Mouse (Mus musculus): Measurements from ENCODE around the gene Fam124a. TPM values are rescaled to one million over a fixed set of nuclear protein-coding genes. Genes with fewer than 3 reads are reported as not detected.

Fam124a gene
- total and polyA plus RNA-seq, 2 experiments from 2014 or later = 42.1 to 43.4 TPM

DNA sequence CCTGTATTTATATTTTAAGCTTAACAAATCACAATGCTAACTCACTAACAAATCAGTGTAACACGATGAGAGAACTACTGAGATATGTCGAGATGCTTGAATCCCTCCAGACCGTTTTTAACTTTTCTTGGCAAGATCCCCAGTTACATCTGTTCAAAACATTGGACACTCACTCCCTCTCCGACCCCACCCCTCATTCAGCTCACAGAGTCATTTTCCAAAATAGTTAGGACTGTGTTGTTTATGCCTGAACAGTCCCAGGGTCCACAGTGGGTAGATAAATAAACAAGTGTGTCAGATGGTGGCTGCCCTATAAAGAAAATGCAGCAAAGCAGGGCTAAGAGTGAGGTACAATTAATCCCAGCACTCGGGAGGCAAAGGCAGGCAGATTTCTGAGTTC, 18.5 kb upstream of the Fam124a start:
- no peak for DNase-seq (ENCODE audit: low spot score)
- WGBS = 75% methylated on average over 5 of the region's 5 CpGs

GRCm38 (mm10) chr14:62539834-62540233, 15.7 kb upstream of the Fam124a start:
- no peak for ATAC-seq (ENCODE audit: low FRiP score)
- Histone ChIP-seq H3K4me1 (ENCODE audit: insufficient read depth, low read length) (no peaks in the 10 kb centered on the region), H3K9ac (replicated peaks; ENCODE audit: low read length, poor library complexity, severe bottlenecking) (no peak overlapping the region), H3K4me2 (ENCODE audit: low read depth, low read length, poor library complexity, severe bottlenecking) (no peak overlapping the region), H3K4me3 (ENCODE audit: low read depth, low read length) (no peak overlapping the region), H3K9me3 (ENCODE audit: low read length) (no peaks in the 10 kb centered on the region), H3K27me3 (ENCODE audit: insufficient read depth, low read length) (no peaks in the 10 kb centered on the region), H3K36me3 (ENCODE audit: insufficient read depth, low read length) (no peaks in the 10 kb centered on the region), H3K27ac (ENCODE audit: low read depth, low read length) (no peak overlapping the region)
- peak; percentile 27 for DNase-seq (ENCODE audit: low spot score)
- TF ChIP-seq CTCF (IDR thresholded peaks at IDR 0.05) = no peak
- 61% methylated on average over 3 of the region's 3 CpGs for WGBS

More for the DNA sequence above, 18.5 kb upstream of the Fam124a start:
- H3K4me1 ChIP-seq (ENCODE audit: insufficient read depth, low read length) = no peaks in the 10 kb centered on the region
- no peak overlapping the region for H3K9ac ChIP-seq (replicated peaks; ENCODE audit: low read length, poor library complexity, severe bottlenecking)
- ATAC-seq (ENCODE audit: low FRiP score) = no peak
- H3K4me2 ChIP-seq (ENCODE audit: low read depth, low read length, poor library complexity, severe bottlenecking) = no peak overlapping the region
- TF ChIP-seq CTCF (IDR thresholded peaks at IDR 0.05) = no peak
- no peak overlapping the region for H3K27ac ChIP-seq (ENCODE audit: low read depth, low read length)
- H3K36me3 ChIP-seq (ENCODE audit: insufficient read depth, low read length) = no peaks in the 10 kb centered on the region
- no peaks in the 10 kb centered on the region for H3K27me3 ChIP-seq (ENCODE audit: insufficient read depth, low read length)
- no peaks in the 10 kb centered on the region for H3K9me3 ChIP-seq (ENCODE audit: low read length)
- H3K4me3 ChIP-seq (ENCODE audit: low read depth, low read length) = no peak overlapping the region

DNA sequence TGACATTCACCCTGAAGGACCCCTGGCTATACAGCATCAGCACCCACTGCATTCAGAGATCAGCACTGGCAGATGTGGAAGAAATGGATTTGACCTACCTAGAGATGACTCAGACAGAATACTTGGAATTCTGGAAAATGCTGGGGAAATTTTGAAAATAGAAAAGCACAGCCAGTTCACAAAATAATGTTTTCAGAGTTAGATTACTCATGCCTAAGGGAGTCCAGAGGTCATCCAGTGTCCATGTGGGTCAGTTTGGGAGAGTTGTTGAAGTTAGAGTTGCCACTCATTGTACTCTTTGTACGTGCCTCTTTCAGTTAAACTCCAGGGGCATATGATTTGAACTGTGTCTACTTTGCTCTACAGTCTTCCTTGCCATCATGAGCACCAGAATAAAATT, 13.8 kb upstream of the Fam124a start:
- H3K27me3 ChIP-seq (ENCODE audit: insufficient read depth, low read length) = no peaks in the 10 kb centered on the region
- no peak overlapping the region for H3K27ac ChIP-seq (ENCODE audit: low read depth, low read length)
- WGBS = 83% methylated on average over 1 of the region's 1 CpGs
- no peaks in the 10 kb centered on the region for H3K36me3 ChIP-seq (ENCODE audit: insufficient read depth, low read length)
- H3K4me1 ChIP-seq (ENCODE audit: insufficient read depth, low read length) = no peaks in the 10 kb centered on the region
- H3K4me2 ChIP-seq (ENCODE audit: low read depth, low read length, poor library complexity, severe bottlenecking) = no peak overlapping the region
- ATAC-seq (ENCODE audit: low FRiP score) (no peak), DNase-seq (ENCODE audit: low spot score) (no peak)
- H3K9me3 ChIP-seq (ENCODE audit: low read length) = no peaks in the 10 kb centered on the region
- TF ChIP-seq CTCF (IDR thresholded peaks at IDR 0.05) = no peak
- H3K9ac ChIP-seq (replicated peaks; ENCODE audit: low read length, poor library complexity, severe bottlenecking) = no peak overlapping the region
- no peak overlapping the region for H3K4me3 ChIP-seq (ENCODE audit: low read depth, low read length)

DNA sequence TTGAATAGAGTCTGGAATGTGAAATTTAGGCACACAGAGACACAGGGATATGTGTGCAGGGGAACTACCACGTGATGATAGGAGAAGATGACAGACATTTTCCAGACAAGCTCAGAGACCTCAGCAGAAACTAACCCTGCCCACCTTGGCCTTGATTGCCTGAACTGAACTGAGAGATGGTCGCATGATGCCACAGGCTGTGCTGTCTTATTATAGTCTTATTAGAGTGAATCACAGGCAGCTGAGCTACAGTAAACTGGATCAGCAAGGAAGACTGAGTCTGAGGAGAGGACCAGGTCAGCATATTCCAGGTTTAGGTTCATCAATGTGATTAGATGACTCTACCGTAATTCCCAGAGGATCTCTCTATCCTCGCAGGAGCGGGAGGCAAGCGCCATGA, 9.2 kb upstream of the Fam124a start:
- Histone ChIP-seq H3K9ac (replicated peaks; ENCODE audit: low read length, poor library complexity, severe bottlenecking) (no peak overlapping the region), H3K27ac (ENCODE audit: low read depth, low read length) (no peak overlapping the region), H3K4me2 (ENCODE audit: low read depth, low read length, poor library complexity, severe bottlenecking) (no peak overlapping the region), H3K4me3 (ENCODE audit: low read depth, low read length) (no peak overlapping the region), H3K4me1 (ENCODE audit: insufficient read depth, low read length) (no peaks in the 10 kb centered on the region), H3K27me3 (ENCODE audit: insufficient read depth, low read length) (no peaks in the 10 kb centered on the region), H3K9me3 (ENCODE audit: low read length) (no peaks in the 10 kb centered on the region), H3K36me3 (ENCODE audit: insufficient read depth, low read length) (no peaks in the 10 kb centered on the region)
- no peak for DNase-seq (ENCODE audit: low spot score)
- no peak for TF ChIP-seq CTCF (IDR thresholded peaks at IDR 0.05)
- WGBS = 91% methylated on average over 6 of the region's 6 CpGs
- no peak for ATAC-seq (ENCODE audit: low FRiP score)

- no peak for TF ChIP-seq CTCF (IDR thresholded peaks at IDR 0.05)
Measured at GRCm38 (mm10) chr14:62546746-62547145, 8.8 kb upstream of the Fam124a start.

GRCm38 (mm10) chr14:62550121-62550520, 5.4 kb upstream of the Fam124a start:
- no peak for ATAC-seq (ENCODE audit: low FRiP score)
- WGBS = 24% methylated on average over 4 of the region's 4 CpGs

More at GRCm38 (mm10) chr14:62546746-62547145, 8.8 kb upstream of the Fam124a start:
- no peaks in the 10 kb centered on the region for H3K36me3 ChIP-seq (ENCODE audit: insufficient read depth, low read length)
- H3K27ac ChIP-seq (ENCODE audit: low read depth, low read length) = no peak overlapping the region
- H3K27me3 ChIP-seq (ENCODE audit: insufficient read depth, low read length) = no peaks in the 10 kb centered on the region
- 44% methylated on average over 4 of the region's 4 CpGs for WGBS
- no peaks in the 10 kb centered on the region for H3K4me1 ChIP-seq (ENCODE audit: insufficient read depth, low read length)
- no peak overlapping the region for H3K4me3 ChIP-seq (ENCODE audit: low read depth, low read length)
- ATAC-seq (ENCODE audit: low FRiP score) (no peak), DNase-seq (ENCODE audit: low spot score) (no peak)
- no peak overlapping the region for H3K4me2 ChIP-seq (ENCODE audit: low read depth, low read length, poor library complexity, severe bottlenecking)
- no peak overlapping the region for H3K9ac ChIP-seq (replicated peaks; ENCODE audit: low read length, poor library complexity, severe bottlenecking)
- H3K9me3 ChIP-seq (ENCODE audit: low read length) = no peaks in the 10 kb centered on the region

More at GRCm38 (mm10) chr14:62550121-62550520, 5.4 kb upstream of the Fam124a start:
- no peaks in the 10 kb centered on the region for H3K4me1 ChIP-seq (ENCODE audit: insufficient read depth, low read length)
- no peak for DNase-seq (ENCODE audit: low spot score)
- no peak overlapping the region for H3K4me2 ChIP-seq (ENCODE audit: low read depth, low read length, poor library complexity, severe bottlenecking)
- no peak overlapping the region for H3K27ac ChIP-seq (ENCODE audit: low read depth, low read length)
- no peak overlapping the region for H3K4me3 ChIP-seq (ENCODE audit: low read depth, low read length)
- H3K9ac ChIP-seq (replicated peaks; ENCODE audit: low read length, poor library complexity, severe bottlenecking) = no peak overlapping the region
- H3K36me3 ChIP-seq (ENCODE audit: insufficient read depth, low read length) = no peaks in the 10 kb centered on the region
- no peaks in the 10 kb centered on the region for H3K9me3 ChIP-seq (ENCODE audit: low read length)
- TF ChIP-seq CTCF (IDR thresholded peaks at IDR 0.05) = no peak
- H3K27me3 ChIP-seq (ENCODE audit: insufficient read depth, low read length) = no peaks in the 10 kb centered on the region

Measured in midbrain, postnatal 0 days (tissue).